Mouse (Mus musculus) limb, embryonic 14.5 days (tissue): ENCODE data around the gene Samsn1. TPM values are rescaled to one million over a fixed set of nuclear protein-coding genes. Genes with fewer than 3 reads are reported as not detected.

Experiments used
- ATAC-seq: fragments of 200-750 bp; cut with Nextera tagmentation; 2 replicates; pipeline ENCODE4 v1.8.0; 2017; ENCODE audit warnings: low read depth, moderate number of reproducible peaks, moderate TSS enrichment; ENCODE audit not compliant: low FRiP score
- DNase-seq: peaks from one replicate; pipeline ENCODE4 v3.0.0-alpha.2; 2015; ENCODE audit warnings: low spot score
- H3K27ac ChIP-seq: fragments of 300-500 bp; sonication (generic); replicated peaks from 2 replicates; pipeline ENCODE4 v1.5.1; 2014; ENCODE audit warnings: low read depth, mild to moderate bottlenecking, low read length, moderate library complexity, mixed read lengths
- H3K27me3 ChIP-seq: fragments of 300-500 bp; sonication (generic); 2 replicates; pipeline ENCODE4 v1.6.1; 2014; ENCODE audit warnings: low read length, mixed read lengths; ENCODE audit not compliant: control insufficient read depth, insufficient read depth
- H3K36me3 ChIP-seq: fragments of 300-500 bp; sonication (generic); 2 replicates; pipeline ENCODE4 v1.6.1; 2014; ENCODE audit warnings: mild to moderate bottlenecking, low read length, moderate library complexity, mixed read lengths; ENCODE audit not compliant: control insufficient read depth, insufficient read depth
- H3K4me1 ChIP-seq: fragments of 300-500 bp; sonication (generic); 2 replicates; pipeline ENCODE4 v1.6.1; 2014; ENCODE audit warnings: antibody characterized with exemption, low read length, mixed read lengths; ENCODE audit not compliant: control insufficient read depth, insufficient read depth
- H3K4me2 ChIP-seq: fragments of 300-500 bp; sonication (generic); replicated peaks from 2 replicates; pipeline ENCODE4 v1.6.1; 2014; ENCODE audit warnings: low read depth, mild to moderate bottlenecking, low read length, moderate library complexity; ENCODE audit not compliant: severe bottlenecking
- H3K4me3 ChIP-seq: fragments of 300-500 bp; sonication (generic); replicated peaks from 2 replicates; pipeline ENCODE4 v1.5.1; 2014; ENCODE audit warnings: low read length
- H3K9ac ChIP-seq: fragments of 300-500 bp; sonication (generic); 2 replicates; pipeline ENCODE4 v1.6.1; 2014; ENCODE audit warnings: mild to moderate bottlenecking, low read depth, low read length, moderate library complexity; ENCODE audit not compliant: severe bottlenecking
- H3K9me3 ChIP-seq: fragments of 300-500 bp; sonication (generic); 2 replicates; pipeline ENCODE4 v1.6.1; 2016; ENCODE audit warnings: low read length; ENCODE audit not compliant: control insufficient read depth
- POLR2A ChIP-seq: fragments of 200-500 bp; IDR thresholded peaks from 2 replicates; pipeline ENCODE4 v1.8.0; 2012; ENCODE audit warnings: inconsistent platforms, mild to moderate bottlenecking, moderate library complexity, borderline replicate concordance; ENCODE audit not compliant: insufficient read depth, insufficient read length; ENCODE audit errors: extremely low read depth
- WGBS: fragments of 180-500 bp; shearing (Covaris S2); extraction: QIAGEN DNeasy Blood & Tissue Kit; methylation state at CpG from one replicate; pipeline ENCODE4 v1.1.7; 2014; 5-methylcytosine and 5-hydroxymethylcytosine counted together
- polyA plus RNA-seq, 2 experiments: library from polyadenylated mRNA; depleted of rRNA in 1 of 2; stranded (reverse) in 1 of 2; unstranded in 1 of 2; fragments of >200 nt; fragmentation: Nextera tagmentation in 1 of 2; extraction: Ambion mirVana in 1 of 2; gene quantifications; 2 replicates each; pipeline versions ENCODE4 v1.2.1 to v1.2.3; 2012 to 2014

The Samsn1 gene
- polyA plus RNA-seq, 2 experiments, result 3.2 to 4.1 TPM

DNA sequence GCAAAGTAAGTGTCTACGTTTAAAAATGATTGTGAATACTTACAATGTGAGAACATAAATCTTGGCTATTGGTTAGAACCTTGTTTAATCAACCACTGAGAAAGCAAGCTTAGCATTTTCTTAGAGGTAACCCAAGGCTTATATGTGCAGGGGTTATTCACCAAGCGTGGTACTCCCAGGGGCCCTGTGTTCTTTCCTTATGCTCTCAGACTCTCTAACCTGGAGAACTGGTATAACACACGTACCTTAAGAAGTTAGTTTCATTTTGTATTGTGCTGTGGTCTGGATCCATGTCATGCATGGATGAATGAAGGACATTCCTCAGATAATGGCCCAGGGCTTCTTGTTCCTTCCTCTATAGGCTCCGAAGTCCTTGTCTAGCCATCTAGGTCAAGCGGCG lies 173.0 kb downstream of the Samsn1 start:
- no peak overlapping the region for H3K9ac ChIP-seq
- no peak overlapping the region for H3K4me2 ChIP-seq
- H3K9me3 ChIP-seq, result no peaks in the 10 kb centered on the region
- 82% methylated on average over 6 of the region's 6 CpGs for WGBS
- H3K36me3 ChIP-seq, result no peaks in the 10 kb centered on the region
- no peak overlapping the region for H3K27ac ChIP-seq
- no peaks in the 10 kb centered on the region; the same call in 1 of the 2 replicates for H3K4me1 ChIP-seq
- ATAC-seq, result no peak
- no peak overlapping the region for H3K4me3 ChIP-seq
- no peak for DNase-seq
- no peaks in the 10 kb centered on the region for H3K27me3 ChIP-seq
- TF ChIP-seq POLR2A, result no peak

DNA sequence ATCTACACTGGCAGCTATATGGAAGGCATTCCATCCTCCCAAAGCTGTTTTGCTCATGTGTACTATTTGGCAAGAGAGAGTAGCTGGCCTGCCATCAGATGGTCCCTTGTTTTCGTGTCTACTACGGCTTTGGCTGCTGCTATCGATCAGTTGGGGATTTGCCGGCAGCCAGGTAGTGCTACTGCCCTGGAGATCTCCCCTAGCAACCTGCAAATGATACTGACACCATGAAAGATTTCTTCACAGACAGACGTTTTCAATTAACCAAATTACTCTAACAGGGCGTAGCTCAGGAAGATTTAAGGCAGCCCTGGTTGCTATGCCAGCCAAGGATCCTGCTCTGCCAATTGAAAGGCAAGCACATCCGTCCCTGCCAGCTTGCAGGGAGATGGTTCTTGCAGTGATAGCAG lies 178.4 kb downstream of the Samsn1 start:
- DNase-seq (no peak), ATAC-seq (no peak)
- Histone ChIP-seq H3K9me3 (no peaks in the 10 kb centered on the region), H3K4me3 (no peak overlapping the region), H3K36me3 (no peaks in the 10 kb centered on the region), H3K4me2 (no peak overlapping the region), H3K27ac (no peak overlapping the region), H3K9ac (no peak overlapping the region), H3K27me3 (no peaks in the 10 kb centered on the region), H3K4me1 (no peaks in the 10 kb centered on the region)
- no peak for TF ChIP-seq POLR2A
- WGBS, result 26% methylated on average over 7 of the region's 7 CpGs

DNA sequence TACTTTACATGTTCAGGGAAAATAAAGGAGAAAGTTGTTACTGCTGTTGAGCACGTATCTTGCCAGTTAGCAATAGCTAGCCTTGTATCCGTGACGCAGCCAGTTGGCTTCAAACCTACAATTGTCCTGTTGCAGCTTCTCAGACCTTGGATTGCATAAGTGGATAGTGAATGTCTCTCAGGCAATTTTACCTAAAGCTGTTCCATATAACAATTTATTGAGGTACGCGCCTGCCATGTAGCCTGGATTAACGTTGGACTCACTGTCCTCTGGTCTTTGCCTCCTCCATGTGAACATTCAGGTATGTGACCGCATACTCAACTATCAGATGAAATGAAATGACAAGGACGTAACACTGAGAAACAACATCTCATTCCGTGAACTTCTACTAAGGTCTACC lies 179.1 kb downstream of the Samsn1 start:
- Histone ChIP-seq H3K27me3 (no peaks in the 10 kb centered on the region), H3K4me1 (no peaks in the 10 kb centered on the region), H3K27ac (no peak overlapping the region), H3K4me3 (no peak overlapping the region), H3K36me3 (no peaks in the 10 kb centered on the region), H3K4me2 (no peak overlapping the region), H3K9me3 (no peaks in the 10 kb centered on the region), H3K9ac (no peak overlapping the region)
- WGBS, result 91% methylated on average over 9 of the region's 9 CpGs
- ATAC-seq (no peak), DNase-seq (no peak)
- no peak for TF ChIP-seq POLR2A

DNA sequence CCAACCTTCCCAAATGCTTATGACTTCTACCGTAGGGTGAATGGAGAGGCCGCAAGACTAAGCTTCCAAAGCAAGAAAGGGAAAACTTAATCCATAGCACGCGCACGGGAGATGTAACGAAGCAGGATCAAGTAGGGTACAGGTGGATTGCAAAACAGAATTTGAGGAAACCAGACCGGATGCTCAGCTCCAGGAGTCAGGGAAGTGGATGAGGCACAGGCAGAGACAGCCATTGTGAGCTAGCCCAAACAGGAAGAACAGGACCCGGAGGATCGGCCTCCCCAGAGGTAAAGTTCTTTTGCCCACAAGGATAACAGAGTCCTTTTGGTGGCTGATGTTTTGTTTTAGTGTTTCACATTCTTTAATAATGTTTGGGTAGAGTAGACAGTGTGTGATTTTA lies 179.5 kb downstream of the Samsn1 start:
- ATAC-seq (no peak), DNase-seq (no peak)
- H3K4me2 ChIP-seq, result no peak overlapping the region
- H3K9ac ChIP-seq, result no peak overlapping the region
- H3K27ac ChIP-seq, result no peak overlapping the region
- no peaks in the 10 kb centered on the region for H3K9me3 ChIP-seq
- H3K36me3 ChIP-seq, result no peaks in the 10 kb centered on the region
- 92% methylated on average over 9 of the region's 9 CpGs for WGBS
- H3K27me3 ChIP-seq, result no peaks in the 10 kb centered on the region
- no peak for TF ChIP-seq POLR2A
- no peaks in the 10 kb centered on the region for H3K4me1 ChIP-seq
- H3K4me3 ChIP-seq, result no peak overlapping the region

DNA sequence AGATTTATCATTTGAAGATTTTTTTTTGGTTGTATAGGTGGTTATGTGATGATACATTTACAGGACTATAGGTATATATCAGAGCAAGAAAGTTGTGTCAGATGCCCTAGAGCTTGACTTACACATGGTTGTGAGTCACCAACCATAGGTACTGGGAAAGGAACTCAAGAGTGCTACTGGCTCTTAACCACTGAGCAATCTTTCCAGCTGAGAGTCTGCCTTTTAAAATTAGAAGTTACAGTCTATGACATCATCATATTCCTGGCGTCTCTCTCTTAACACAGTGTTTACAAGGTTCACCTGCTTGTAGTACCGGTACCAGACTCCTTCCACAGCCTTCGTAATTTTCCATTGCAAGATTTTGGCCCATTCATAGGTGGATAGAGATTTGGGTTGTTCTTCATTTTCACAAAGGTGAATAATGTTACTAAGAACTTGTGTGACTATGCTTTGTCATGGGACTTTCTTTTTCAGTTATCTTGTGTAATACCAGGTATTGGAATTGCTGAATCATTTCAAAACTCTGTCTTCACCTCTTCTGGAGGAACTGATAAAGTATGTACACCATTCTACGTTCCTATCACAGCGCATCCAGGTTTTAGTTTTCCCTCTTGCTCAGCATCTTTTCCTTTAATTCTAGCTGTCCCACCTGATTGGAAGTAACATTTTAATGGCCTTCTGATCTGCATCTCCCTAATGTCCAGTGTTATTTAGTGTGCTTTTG lies 184.2 kb downstream of the Samsn1 start:
- no peak overlapping the region for H3K4me2 ChIP-seq
- TF ChIP-seq POLR2A, result no peak
- no peaks in the 10 kb centered on the region for H3K4me1 ChIP-seq
- no peak overlapping the region for H3K4me3 ChIP-seq
- H3K36me3 ChIP-seq, result no peaks in the 10 kb centered on the region
- no peak overlapping the region for H3K27ac ChIP-seq
- H3K9ac ChIP-seq, result no peak overlapping the region
- ATAC-seq (no peak), DNase-seq (no peak)
- H3K27me3 ChIP-seq, result no peaks in the 10 kb centered on the region
- H3K9me3 ChIP-seq, result no peaks in the 10 kb centered on the region
- 70% methylated on average over 5 of the region's 5 CpGs for WGBS
